Mouse (Mus musculus) retina, embryonic 14.5 days (tissue): Measurements from ENCODE around the gene 1700018B08Rik.

Source experiments
- DNase-seq: peaks from one replicate; pipeline ENCODE4 v3.0.0-alpha.2; 2015; ENCODE audit warnings: low spot score

Gene 1700018B08Rik

DNA sequence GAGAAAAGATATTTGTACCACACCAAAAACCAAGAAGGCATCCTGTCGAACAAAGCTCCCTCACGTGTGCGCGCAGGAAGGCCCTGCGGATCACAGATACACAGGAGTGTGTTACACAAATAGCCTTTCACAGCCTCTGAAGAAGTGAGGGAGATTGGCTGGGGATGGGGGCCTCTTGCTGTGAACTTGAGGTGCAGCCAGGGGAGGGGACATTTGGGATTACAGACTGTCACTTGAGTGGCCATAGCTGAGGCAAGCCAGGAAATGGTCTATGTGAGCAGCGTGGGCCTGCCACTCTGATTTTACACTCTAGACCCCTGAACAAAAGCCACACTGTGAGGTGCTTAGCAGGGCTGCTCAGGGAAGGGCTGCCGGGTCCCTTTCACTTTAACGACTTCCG, 32.4 kb downstream of the 1700018B08Rik start:
- DNase-seq = no peak

DNA sequence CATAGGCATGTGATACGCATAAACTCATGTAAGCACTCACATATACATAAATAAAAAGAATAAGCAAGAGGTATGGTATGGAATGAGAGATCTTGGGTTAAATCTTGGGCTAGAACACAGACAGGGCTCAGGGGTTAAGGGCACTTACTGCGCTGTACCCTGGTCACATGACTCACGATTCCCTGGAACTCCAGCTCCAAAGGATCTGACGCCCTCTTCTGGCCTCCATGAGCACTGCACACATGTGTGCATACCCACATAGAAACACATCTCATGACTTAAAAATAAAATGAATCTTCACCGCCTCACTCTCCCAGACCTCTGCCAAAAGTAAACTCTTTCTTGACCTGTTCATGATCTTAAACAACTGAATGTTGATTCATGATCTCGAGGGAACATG, 46.5 kb downstream of the 1700018B08Rik start:
- no peak for DNase-seq

DNA sequence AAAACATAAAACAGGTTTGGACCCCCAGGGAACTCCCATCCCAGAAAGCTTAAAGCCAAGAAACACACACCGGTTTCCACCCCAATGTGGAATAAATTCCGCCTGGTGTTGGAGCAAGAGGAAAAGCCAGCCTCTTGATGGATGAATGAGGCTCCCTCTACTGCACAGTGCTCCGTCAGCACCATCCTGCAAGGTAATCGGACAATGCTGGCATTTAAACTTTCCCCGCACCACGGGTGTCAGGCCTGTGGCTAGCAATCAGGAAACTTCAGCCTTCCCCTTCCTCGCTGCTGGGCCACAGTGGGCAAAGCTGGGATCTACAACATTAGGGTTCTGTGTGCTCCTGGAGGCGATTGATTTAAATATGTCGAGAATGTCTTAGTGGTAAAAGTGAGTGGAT, 52.5 kb downstream of the 1700018B08Rik start:
- no peak for DNase-seq

DNA sequence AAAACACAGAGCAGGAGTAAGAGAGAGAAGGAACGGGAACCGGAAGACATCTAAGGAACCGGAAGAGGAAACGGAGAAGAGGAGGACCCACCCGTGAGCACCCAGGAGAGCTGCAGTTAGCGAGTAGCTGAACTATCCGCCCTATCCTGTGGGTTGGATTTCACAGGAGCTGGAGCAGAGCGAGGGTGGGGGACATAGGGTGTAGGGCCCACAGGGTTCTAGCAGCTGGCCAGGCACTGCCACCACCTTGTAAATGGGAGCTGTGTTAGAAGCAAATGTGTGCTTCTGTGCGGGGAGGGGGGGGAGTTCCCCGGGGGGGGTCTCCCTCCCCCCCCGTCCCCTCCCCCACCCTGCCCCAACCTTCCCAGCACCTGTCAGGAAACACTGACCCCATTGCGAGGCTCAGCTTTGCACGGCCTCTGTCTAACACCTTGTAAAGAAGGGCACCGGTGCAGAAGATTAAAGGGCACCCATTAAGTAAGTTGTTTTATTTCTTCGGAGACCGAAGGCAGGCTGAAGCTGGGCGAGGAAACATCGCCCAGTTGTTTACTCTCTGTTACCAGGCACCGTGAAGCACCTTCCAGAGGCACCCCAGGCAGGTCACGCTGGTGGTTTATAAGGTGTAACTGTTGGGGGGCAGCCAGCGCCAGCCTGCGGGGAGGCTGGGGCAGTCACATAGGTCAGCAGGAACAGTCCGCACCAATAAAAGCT, 59.9 kb downstream of the 1700018B08Rik start:
- DNase-seq = no peak
